Comparison of ENCODE assay signal across 1 mouse cellular context in genomic region chr1:36976770-36977169, GRCm38 (mm10).
A peak's percentile ranks its signal among the peaks of the same experiment; 100 is the strongest.
TF ChIP-seq lines count a peak whose summit lies in the region.

No protein-coding gene starts in this region.

TF ChIP-seq in CH12.LX, 34 proteins besides CTCF, POLR2A, EP300 and RAD21:
- TF ChIP-seq MAFK (IDR thresholded peaks at IDR 0.05; ENCODE audit: insufficient replicate concordance, low read length) (peak; percentile 77), MXI1 (IDR thresholded peaks at IDR 0.05; ENCODE audit: low read depth, low read length) (no peak), GABPA (IDR thresholded peaks at IDR 0.05; ENCODE audit: insufficient replicate concordance, low read depth, low read length) (no peak), ZKSCAN1 (IDR thresholded peaks at IDR 0.05; ENCODE audit: borderline replicate concordance, low read depth, low read length) (no peak), ZMIZ1 (IDR thresholded peaks at IDR 0.05; ENCODE audit: low read depth, low read length) (no peak), USF1 (IDR thresholded peaks at IDR 0.05; ENCODE audit: low read depth, low read length) (no peak), KAT2A (IDR thresholded peaks at IDR 0.05; ENCODE audit: insufficient replicate concordance, low read length) (no peak)
